Mouse (Mus musculus): ENCODE measurements around the gene Atp6v0a2.

- TF ChIP-seq CTCF (IDR thresholded peaks at IDR 0.05; ENCODE audit: low read depth), result no peak
- no peak for TF ChIP-seq EP300 (optimal IDR thresholded peaks at IDR 0.05)
Observed at GRCm38 (mm10) chr5:124751656-124752055, 123.3 kb downstream of the Atp6v0a2 start.
